Mouse (Mus musculus) E14TG2a.4 (cell line): ENCODE measurements at regions not wholly inside any gene's neighbourhood (a gene's known extent, or its start where the extent isn't known, plus 50 kb on each side); places are given as distances from the start of the nearest gene placed in this dataset.

Source experiments
- CTCF ChIP-seq: conservative IDR thresholded peaks from 2 replicates; pipeline ENCODE4 v1.5.1; 2014; ENCODE audit warnings: low read length
- NANOG ChIP-seq: IDR thresholded peaks from 2 replicates; pipeline ENCODE4 v1.6.1; 2014; ENCODE audit warnings: borderline replicate concordance, low read length, mixed read lengths
- POU5F1 ChIP-seq: IDR thresholded peaks from 2 replicates; pipeline ENCODE4 v1.6.1; 2014; ENCODE audit warnings: low read length, borderline replicate concordance

DNA sequence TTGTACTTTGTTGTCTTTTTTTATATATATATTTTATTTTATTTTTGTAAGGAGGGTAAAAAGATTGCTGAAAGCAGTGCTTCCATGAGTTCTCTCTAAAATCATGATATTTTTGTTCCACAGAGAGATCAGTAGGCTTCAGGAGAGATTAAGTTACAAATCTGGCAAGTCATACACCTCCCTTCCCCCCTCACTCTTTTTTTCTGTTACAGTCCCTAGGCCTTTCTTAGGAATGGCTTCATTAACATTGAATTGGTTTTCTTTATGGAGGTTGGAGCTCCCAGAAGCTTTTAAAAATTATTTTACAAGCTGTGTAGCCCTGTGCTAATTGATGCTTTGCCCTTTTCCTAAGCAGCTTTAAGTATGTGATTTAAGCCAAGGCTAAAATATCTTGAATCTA, 4653.9 kb upstream of the Gm7489 start:
- TF ChIP-seq CTCF (no peak), POU5F1 (no peak), NANOG (no peak)
